Comparison of ENCODE assay signal across 27 mouse cellular contexts in the genomic region with DNA sequence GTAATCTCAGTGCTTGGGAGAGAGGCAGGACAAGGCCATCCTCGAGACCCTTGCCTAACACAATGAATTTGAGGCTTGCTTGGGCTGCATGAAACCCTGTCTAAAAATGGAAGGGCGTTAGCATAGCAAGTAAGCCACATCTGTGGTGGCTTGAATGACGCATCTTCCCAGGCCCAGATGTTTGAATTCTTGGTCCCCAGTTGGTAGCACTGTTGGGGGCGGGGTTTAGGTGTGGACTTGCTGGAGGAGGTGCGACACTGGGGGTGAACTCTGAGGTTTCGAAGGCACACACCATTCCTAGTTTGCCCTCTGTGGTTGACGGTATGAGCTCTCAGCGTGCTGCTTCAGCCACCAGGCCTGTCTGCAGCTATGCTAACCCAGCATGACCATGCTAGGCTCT. TPM values are rescaled to one million over a fixed set of nuclear protein-coding genes. Genes with fewer than 3 reads are reported as not detected.
DNase-seq lines count a peak whose midpoint lies in the region; ATAC-seq and TF ChIP-seq lines count a peak whose summit lies in the region.
"Had no signal": no experiment of that assay in that cellular context is flagged by ENCODE, and none has a peak within 500 bp of the region (broad histone marks: within the 10 kb centered on the region; RNA-seq: fewer than 3 reads in every experiment).

No protein-coding gene starts in this region.

- no peak overlapping the region for H3K4me3 ChIP-seq in heart, adult 2 months
- H3K4me3 ChIP-seq in CH12.LX (replicated peaks in 1 of 3; ENCODE audit: low read depth in 2 of 3, low read length in 2 of 3, poor library complexity in 1 of 3), result peak overlapping the region in 1 of 3 experiments; percentile 10
- H3K4me3 ChIP-seq: embryonic facial prominence, embryonic 12.5 days; erythroblast, embryonic 14.5 days; forebrain, embryonic 10.5 days; forebrain, embryonic 12.5 days had no signal

- TF ChIP-seq EP300 in heart, adult 2 months (IDR thresholded peaks at IDR 0.05; ENCODE audit: insufficient read depth, low read depth, low read length), result no peak
- no peak for TF ChIP-seq EP300 in CH12.LX (IDR thresholded peaks at IDR 0.05; ENCODE audit: low read length)

- H3K4me1 ChIP-seq in heart, adult 2 months (ENCODE audit: control insufficient read depth, insufficient read depth, low read length), result no peaks in the 10 kb centered on the region
- peaks cover 9 to 11% of the 10 kb centered on the region in 2 experiments for H3K4me1 ChIP-seq in CH12.LX (ENCODE audit: control insufficient read depth in 1 of 2, insufficient read depth in 2 of 2)
- H3K4me1 ChIP-seq: embryonic facial prominence, embryonic 12.5 days; forebrain, embryonic 10.5 days; forebrain, embryonic 12.5 days had no signal

- no peak overlapping the region for H3K9ac ChIP-seq in heart, adult 2 months (ENCODE audit: low read depth, low read length)
- H3K9ac ChIP-seq in CH12.LX (ENCODE audit: insufficient read depth, low read depth), result no peak overlapping the region
- H3K9ac ChIP-seq: embryonic facial prominence, embryonic 12.5 days; forebrain, embryonic 12.5 days had no signal

- H3K9me3 ChIP-seq in CH12.LX (replicated peaks; ENCODE audit: low read length), result peaks cover 8% of the 10 kb centered on the region
- H3K9me3 ChIP-seq: embryonic facial prominence, embryonic 12.5 days; forebrain, embryonic 10.5 days; forebrain, embryonic 12.5 days had no signal

- H3K79me2 ChIP-seq in heart, adult 2 months (replicated peaks; ENCODE audit: control insufficient read depth, insufficient read depth, low read length), result no peaks in the 10 kb centered on the region
- no peaks in the 10 kb centered on the region for H3K79me2 ChIP-seq in CH12.LX (replicated peaks; ENCODE audit: control insufficient read depth, extremely low read depth, insufficient read depth, poor library complexity, severe bottlenecking)

- TF ChIP-seq POLR2A in heart, adult 2 months (IDR thresholded peaks at IDR 0.05; ENCODE audit: insufficient read depth, low read depth, low read length), result no peak
- no peak for TF ChIP-seq POLR2A in CH12.LX (IDR thresholded peaks at IDR 0.05; ENCODE audit: low read depth, low read length)

- TF ChIP-seq CTCF in heart, adult 2 months (IDR thresholded peaks at IDR 0.05), result no peak
- no peak for TF ChIP-seq CTCF in CH12.LX (conservative IDR thresholded peaks at IDR 0.05 in 1 of 2, IDR thresholded peaks at IDR 0.05 in 1 of 2; ENCODE audit: low read depth in 2 of 2, low read length in 2 of 2)

- dilution Hi-C loops in CH12.LX (cut with MboI; ENCODE audit: extremely low pct_ligation_motif_present, extremely low pct_unique_long_range_greater_than_20kb, low sequenced_read_pairs), result no loop called here

- H3K27me3 ChIP-seq in heart, adult 2 months (ENCODE audit: control insufficient read depth, insufficient read depth, low read length), result no peaks in the 10 kb centered on the region
- H3K27me3 ChIP-seq in CH12.LX (replicated peaks), result no peaks in the 10 kb centered on the region
- H3K27me3 ChIP-seq: embryonic facial prominence, embryonic 12.5 days; forebrain, embryonic 12.5 days had no signal

- H3K36me3 ChIP-seq in heart, adult 2 months (ENCODE audit: control insufficient read depth, insufficient read depth, low read length), result no peaks in the 10 kb centered on the region
- no peaks in the 10 kb centered on the region for H3K36me3 ChIP-seq in CH12.LX (replicated peaks in 1 of 2; ENCODE audit: control insufficient read depth in 1 of 2, insufficient read depth in 1 of 2, low read length in 1 of 2)
- H3K36me3 ChIP-seq: embryonic facial prominence, embryonic 12.5 days; forebrain, embryonic 10.5 days; forebrain, embryonic 12.5 days; G1E had no signal

- no peak overlapping the region for H3K27ac ChIP-seq in heart, adult 2 months
- peak overlapping the region; percentile 35 for H3K27ac ChIP-seq in CH12.LX (ENCODE audit: insufficient read depth, low read depth)
- H3K27ac ChIP-seq: embryonic facial prominence, embryonic 12.5 days; forebrain, embryonic 10.5 days; forebrain, embryonic 12.5 days had no signal

- ATAC-seq in megakaryocyte-erythroid progenitor cell, adult 5-6 weeks (replicated peaks; ENCODE audit: low FRiP score, low TSS enrichment, poor library complexity, severe bottlenecking), result 0 out of 2 replicates have a peak, but pooled peaks have one; percentile 18
- ATAC-seq: forebrain, embryonic 14.5 days; forebrain, embryonic 16.5 days had no signal

- 85% methylated on average over 8 of the region's 8 CpGs for WGBS in heart, adult 2 months

- peak; percentile 29 for DNase-seq in heart, adult 11 months
- DNase-seq in heart, adult 2 months, result no peak
- peak; percentile 62 for DNase-seq in CH12.LX (ENCODE audit: extremely low read depth)
- peak; percentile 67 to 83 for DNase-seq in natural killer cell, adult 2 months (ENCODE audit: low spot score in 2 of 2)
- DNase-seq in thymus, postnatal 10 days (ENCODE audit: low spot score in 2 of 2), result no peak
- DNase-seq in adrenal gland, postnatal 10 days, result no peak
- DNase-seq: adrenal gland, adult 2 months; adrenal gland, postnatal 14 days; adrenal gland, postnatal 36 days; cerebellum, adult 11-12 months; cerebellum, adult 2 months; cerebellum, adult 9-10 months; cerebellum, postnatal 10 days; cerebellum, postnatal 25 days; embryo, embryonic 11 days had no signal

- no peak for TF ChIP-seq RAD21 in CH12.LX (IDR thresholded peaks at IDR 0.05; ENCODE audit: low read depth, low read length)

- H3K4me2 ChIP-seq in CH12.LX (ENCODE audit: insufficient read depth, low read depth, poor library complexity, severe bottlenecking), result no peak overlapping the region; the same call in 1 of the 2 replicates
- H3K4me2 ChIP-seq: embryonic facial prominence, embryonic 12.5 days; forebrain, embryonic 12.5 days had no signal

- in situ Hi-C loops in CH12.LX (cut with MboI; ENCODE audit: low pct_ligation_motif_present, low pct_unique_long_range_greater_than_20kb, low sequenced_read_pairs), result no loop called here

- intact Hi-C loops in heart, adult 2 months (cut with DNase I), result no loop called here

TF ChIP-seq in CH12.LX, 34 proteins besides CTCF, POLR2A, EP300 and RAD21:
- TF ChIP-seq CHD2 (IDR thresholded peaks at IDR 0.05; ENCODE audit: low read length) (no peak), NELFE (IDR thresholded peaks at IDR 0.05; ENCODE audit: low read depth, low read length) (0 out of 2 replicates have a peak, but pooled peaks have one; percentile 25), ELF1 (IDR thresholded peaks at IDR 0.05; ENCODE audit: low read depth, low read length) (no peak), ETS1 (conservative IDR thresholded peaks at IDR 0.05; ENCODE audit: low read depth, low read length) (peak; percentile 70), USF2 (conservative IDR thresholded peaks at IDR 0.05; ENCODE audit: low read depth, low read length) (no peak), USF1 (IDR thresholded peaks at IDR 0.05; ENCODE audit: low read depth, low read length) (no peak), TCF12 (IDR thresholded peaks at IDR 0.05; ENCODE audit: low read depth, low read length) (peak; percentile 57; the same call in 1 of the 2 replicates), GABPA (IDR thresholded peaks at IDR 0.05; ENCODE audit: insufficient replicate concordance, low read depth, low read length) (no peak), JUND (conservative IDR thresholded peaks at IDR 0.05; ENCODE audit: low read depth, low read length) (no peak), MEF2A (IDR thresholded peaks at IDR 0.05; ENCODE audit: borderline replicate concordance, low read depth, low read length) (0 out of 2 replicates have a peak, but pooled peaks have one; percentile 62), CHD1 (IDR thresholded peaks at IDR 0.05; ENCODE audit: low read depth, low read length) (no peak), MYC (IDR thresholded peaks at IDR 0.05; ENCODE audit: low read depth, low read length) (no peak), IRF4 (IDR thresholded peaks at IDR 0.05; ENCODE audit: low read depth, low read length) (peak; percentile 50; the same call in 1 of the 2 replicates)

RNA-seq across cellular contexts. Expression of gene Gm21976, which starts 12.0 kb away (rescaled TPM):
- total RNA-seq in heart, adult 2 months (2021), result not detected
- not detected in 2 replicates for polyA plus RNA-seq in heart, adult 2 months (2012; rRNA removed)
- total RNA-seq in CH12.LX (2012; rRNA removed) (not detected in 2 replicates), CH12.LX (2014; rRNA removed) (not detected in 2 replicates)
- polyA plus RNA-seq in CH12.LX (2012; ENCODE audit: insufficient read length, low read depth), result not detected in 2 replicates
- total RNA-seq in megakaryocyte-erythroid progenitor cell, adult 5-6 weeks (2014; fragmentation: Nextera tagmentation), result not detected in 2 replicates
- not detected in 2 replicates for total RNA-seq in megakaryocyte-erythroid progenitor cell, adult 5-6 weeks (2017)
- not detected for total RNA-seq in adrenal gland, postnatal 10 days (2021)
- total RNA-seq: adrenal gland, adult 2 months; adrenal gland, postnatal 14 days; adrenal gland, postnatal 36 days; G1E had no signal
- polyA plus RNA-seq: adrenal gland, adult 2 months; C2C12; cerebellum, adult 2 months; cortical plate, adult 2 months; embryonic facial prominence, embryonic 12.5 days; embryonic facial prominence, embryonic 14.5 days; erythroblast, embryonic 14.5 days; forebrain, embryonic 10.5 days; forebrain, embryonic 12.5 days; forebrain, embryonic 14.5 days; forebrain, embryonic 16.5 days; frontal cortex, adult 2 months; G1E had no signal

RNA-seq across cellular contexts. Expression of gene Btf3, which starts 25.1 kb away (rescaled TPM):
- 100 to 1,000 TPM; 193 to 218 TPM for total RNA-seq in heart, adult 2 months (2021)
- 88.2 and 135 TPM in 2 replicates for polyA plus RNA-seq in heart, adult 2 months (2012; rRNA removed)
- total RNA-seq in CH12.LX (2012; rRNA removed) (1,038 and 1,073 TPM in 2 replicates), CH12.LX (2014; rRNA removed) (1,568 and 1,693 TPM in 2 replicates)
- polyA plus RNA-seq in CH12.LX (2012; ENCODE audit: insufficient read length, low read depth), result 1,281 and 1,367 TPM in 2 replicates
- total RNA-seq in megakaryocyte-erythroid progenitor cell, adult 5-6 weeks (2014; fragmentation: Nextera tagmentation), result 1,176 and 1,210 TPM in 2 replicates
- 2,564 and 2,726 TPM in 2 replicates for total RNA-seq in megakaryocyte-erythroid progenitor cell, adult 5-6 weeks (2017)
- 100 to 1,000 TPM; 361 to 381 TPM for total RNA-seq in adrenal gland, postnatal 10 days (2021)

RNA-seq across cellular contexts. Expression of gene Ankra2, which starts 28.8 kb away (rescaled TPM):
- 10 to 100 TPM; 35.6 to 46.8 TPM for total RNA-seq in heart, adult 2 months (2021)
- 11.3 and 17.2 TPM in 2 replicates for polyA plus RNA-seq in heart, adult 2 months (2012; rRNA removed)
- total RNA-seq in CH12.LX (2012; rRNA removed) (10.1 and 11.1 TPM in 2 replicates), CH12.LX (2014; rRNA removed) (12.9 and 15.3 TPM in 2 replicates)
- polyA plus RNA-seq in CH12.LX (2012; ENCODE audit: insufficient read length, low read depth), result 12.4 and 14.8 TPM in 2 replicates
- 37.7 and 42.4 TPM in 2 replicates for total RNA-seq in megakaryocyte-erythroid progenitor cell, adult 5-6 weeks (2014; fragmentation: Nextera tagmentation)
- 21.6 and 25.0 TPM in 2 replicates for total RNA-seq in megakaryocyte-erythroid progenitor cell, adult 5-6 weeks (2017)
- 10 to 100 TPM; 22.7 to 26.9 TPM for total RNA-seq in adrenal gland, postnatal 10 days (2021)

RNA-seq across cellular contexts. Expression of gene Utp15, which starts 28.9 kb away (rescaled TPM):
- 1 to 10 TPM; 5.7 to 6.7 TPM for total RNA-seq in heart, adult 2 months (2021)
- 4.2 and 6.2 TPM in 2 replicates for polyA plus RNA-seq in heart, adult 2 months (2012; rRNA removed)
- total RNA-seq in CH12.LX (2012; rRNA removed) (36.8 and 44.3 TPM in 2 replicates), CH12.LX (2014; rRNA removed) (51.7 and 52.2 TPM in 2 replicates)
- polyA plus RNA-seq in CH12.LX (2012; ENCODE audit: insufficient read length, low read depth), result 49.4 and 51.7 TPM in 2 replicates
- total RNA-seq in megakaryocyte-erythroid progenitor cell, adult 5-6 weeks (2014; fragmentation: Nextera tagmentation), result 34.4 and 45.7 TPM in 2 replicates
- total RNA-seq in megakaryocyte-erythroid progenitor cell, adult 5-6 weeks (2017), result 57.2 and 67.9 TPM in 2 replicates
- total RNA-seq in adrenal gland, postnatal 10 days (2021), result 10 to 100 TPM; 16.4 TPM

Comparison
In these comparisons a context has a peak if more than half of its experiments do, and no peak if none do; other contexts are left out.
1. DNase-seq: peak in heart, adult 11 months (single experiment), CH12.LX (single experiment) and natural killer cell, adult 2 months (2 of 2); none in heart, adult 2 months (0 of 2), thymus, postnatal 10 days (0 of 2) and adrenal gland, postnatal 10 days (single experiment).